Mouse (Mus musculus): ENCODE measurements at regions not wholly inside any gene's neighbourhood (a gene's known extent, or its start where the extent isn't known, plus 50 kb on each side); places are given as distances from the start of the nearest gene placed in this dataset.
"Not testable (repeated sequence)": the region's sequence is repeated elsewhere in the genome, so short reads cannot be mapped to it uniquely, and the experiment has no call there.

- DNase-seq (ENCODE audit: low spot score), result no peak
Measured at GRCm38 (mm10) chr3:21937281-21938035, 139.0 kb upstream of the Tbl1xr1 start.

GRCm38 (mm10) chr3:21938071-21938848 is 138.2 kb upstream of the Tbl1xr1 start:
- no peak for DNase-seq (ENCODE audit: low spot score)

- peak; percentile 12 for DNase-seq (ENCODE audit: low spot score)
Measured at GRCm38 (mm10) chr3:21939738-21940137, 136.7 kb upstream of the Tbl1xr1 start.

- DNase-seq (ENCODE audit: low spot score), result no peak
Measured at GRCm38 (mm10) chr3:21941596-21941995, 134.9 kb upstream of the Tbl1xr1 start.

- peak; percentile 41 for DNase-seq (ENCODE audit: low spot score)
Measured at GRCm38 (mm10) chr3:21942912-21943311, 133.5 kb upstream of the Tbl1xr1 start.

GRCm38 (mm10) chr3:21945775-21946174 is 130.7 kb upstream of the Tbl1xr1 start:
- DNase-seq (ENCODE audit: low spot score), result no peak

- no peak for DNase-seq (ENCODE audit: low spot score)
Measured at GRCm38 (mm10) chr3:21947320-21948073, 129.0 kb upstream of the Tbl1xr1 start.

- no peak for DNase-seq (ENCODE audit: low spot score)
Measured at GRCm38 (mm10) chr3:21948074-21948659, 128.3 kb upstream of the Tbl1xr1 start.

GRCm38 (mm10) chr3:21949459-21949858 is 127.0 kb upstream of the Tbl1xr1 start:
- no peak for DNase-seq (ENCODE audit: low spot score)

GRCm38 (mm10) chr3:21950571-21950970 is 125.9 kb upstream of the Tbl1xr1 start:
- DNase-seq (ENCODE audit: low spot score), result no peak

GRCm38 (mm10) chr3:21951446-21952285 is 124.8 kb upstream of the Tbl1xr1 start:
- no peak for DNase-seq (ENCODE audit: low spot score)

- DNase-seq (ENCODE audit: low spot score), result peak; percentile 64
Measured at GRCm38 (mm10) chr3:21952695-21953415, 123.6 kb upstream of the Tbl1xr1 start.

GRCm38 (mm10) chr3:21953416-21953810 is 123.0 kb upstream of the Tbl1xr1 start:
- DNase-seq (ENCODE audit: low spot score), result peak; percentile 37

- DNase-seq (ENCODE audit: low spot score), result peak; percentile 16
Measured at GRCm38 (mm10) chr3:21955681-21956080, 120.8 kb upstream of the Tbl1xr1 start.

- not testable (repeated sequence) for DNase-seq (ENCODE audit: low spot score)
Measured at GRCm38 (mm10) chr3:21957105-21957504, 119.3 kb upstream of the Tbl1xr1 start.

GRCm38 (mm10) chr3:21958595-21959286 is 117.7 kb upstream of the Tbl1xr1 start:
- no peak for DNase-seq (ENCODE audit: low spot score)

- peak; percentile 30 for DNase-seq (ENCODE audit: low spot score)
Measured at GRCm38 (mm10) chr3:21961091-21961490, 115.4 kb upstream of the Tbl1xr1 start.

GRCm38 (mm10) chr3:21961746-21962145 is 114.7 kb upstream of the Tbl1xr1 start:
- peak; percentile 32 for DNase-seq (ENCODE audit: low spot score)

- DNase-seq (ENCODE audit: low spot score), result no peak
Measured at GRCm38 (mm10) chr3:21962360-21962782, 114.1 kb upstream of the Tbl1xr1 start.
